Mouse (Mus musculus): Measurements from ENCODE around the gene Mfap1b. TPM values are rescaled to one million over a fixed set of nuclear protein-coding genes. Genes with fewer than 3 reads are reported as not detected.
"Not testable (repeated sequence)": the region's sequence is repeated elsewhere in the genome, so short reads cannot be mapped to it uniquely, and the experiment has no call there.

Mfap1b gene
- total RNA-seq (2014; rRNA removed): 22.6 and 30.4 TPM in 2 replicates
- polyA plus RNA-seq (2015; fragmentation: Nextera tagmentation; extraction: Ambion mirVana): 56.2 and 57.4 TPM in 2 replicates

- 0 out of 2 replicates have a peak within 1 kb of the TSS, but pooled peaks have one; percentile 47 for H3K27ac ChIP-seq (ENCODE audit: low read depth, low read length)
- DNase-seq (ENCODE audit: low spot score): peak; percentile 95
- H3K4me2 ChIP-seq (ENCODE audit: low read depth, low read length, poor library complexity, severe bottlenecking): peak within 1 kb of the TSS; percentile 57
- not testable (repeated sequence) for H3K27me3 ChIP-seq (ENCODE audit: insufficient read depth, low read length); H3K36me3 ChIP-seq (ENCODE audit: insufficient read depth, low read length); H3K4me1 ChIP-seq (ENCODE audit: insufficient read depth, low read length); H3K9me3 ChIP-seq (ENCODE audit: low read length)
- peak within 1 kb of the TSS; percentile 51 for H3K4me3 ChIP-seq (ENCODE audit: low read depth, low read length)
- ATAC-seq (ENCODE audit: low FRiP score): peak; percentile 92
- WGBS: 9% methylated on average over 35 of the region's 41 CpGs
- peak within 1 kb of the TSS; percentile 57; the same call in 1 of the 2 replicates for H3K9ac ChIP-seq (replicated peaks; ENCODE audit: low read length, poor library complexity, severe bottlenecking)
Measured at GRCm38 (mm10) chr2:121473301-121474179, at the start of gene Mfap1b. Gene Mfap1b (minus strand): TSS chr2:121474067.

- ATAC-seq (ENCODE audit: low FRiP score); H3K36me3 ChIP-seq (ENCODE audit: insufficient read depth, low read length): not testable (repeated sequence)
- 100% methylated on average over 3 of the region's 3 CpGs for WGBS
Measured at GRCm38 (mm10) chr2:121522830-121523229, 49.0 kb upstream of the Mfap1b start.

GRCm38 (mm10) chr2:121522006-121522405 is 48.1 kb upstream of the Mfap1b start:
- no peaks in the 10 kb centered on the region for H3K36me3 ChIP-seq (ENCODE audit: insufficient read depth, low read length)
- no peak for ATAC-seq (ENCODE audit: low FRiP score)
- no peaks in the 10 kb centered on the region for H3K27me3 ChIP-seq (ENCODE audit: insufficient read depth, low read length)
- H3K9ac ChIP-seq (replicated peaks; ENCODE audit: low read length, poor library complexity, severe bottlenecking): no peak overlapping the region
- H3K4me3 ChIP-seq (ENCODE audit: low read depth, low read length): no peak overlapping the region
- H3K9me3 ChIP-seq (ENCODE audit: low read length): no peaks in the 10 kb centered on the region
- 97% methylated on average over 2 of the region's 2 CpGs for WGBS
- H3K4me2 ChIP-seq (ENCODE audit: low read depth, low read length, poor library complexity, severe bottlenecking): no peak overlapping the region
- no peak overlapping the region for H3K27ac ChIP-seq (ENCODE audit: low read depth, low read length)
- no peak for TF ChIP-seq CTCF (IDR thresholded peaks at IDR 0.05)
- DNase-seq (ENCODE audit: low spot score): no peak
- no peaks in the 10 kb centered on the region for H3K4me1 ChIP-seq (ENCODE audit: insufficient read depth, low read length)

More at GRCm38 (mm10) chr2:121522830-121523229, 49.0 kb upstream of the Mfap1b start:
- DNase-seq (ENCODE audit: low spot score); H3K9me3 ChIP-seq (ENCODE audit: low read length); H3K27ac ChIP-seq (ENCODE audit: low read depth, low read length); H3K9ac ChIP-seq (replicated peaks; ENCODE audit: low read length, poor library complexity, severe bottlenecking); H3K4me2 ChIP-seq (ENCODE audit: low read depth, low read length, poor library complexity, severe bottlenecking); H3K27me3 ChIP-seq (ENCODE audit: insufficient read depth, low read length); H3K4me1 ChIP-seq (ENCODE audit: insufficient read depth, low read length); H3K4me3 ChIP-seq (ENCODE audit: low read depth, low read length): not testable (repeated sequence)

- H3K4me2 ChIP-seq (ENCODE audit: low read depth, low read length, poor library complexity, severe bottlenecking); DNase-seq (ENCODE audit: low spot score): not testable (repeated sequence)
Measured at GRCm38 (mm10) chr2:121518711-121519110, 44.8 kb upstream of the Mfap1b start.

GRCm38 (mm10) chr2:121518106-121518505 is 44.2 kb upstream of the Mfap1b start:
- Histone ChIP-seq H3K27ac (ENCODE audit: low read depth, low read length) (no peak overlapping the region), H3K4me3 (ENCODE audit: low read depth, low read length) (no peak overlapping the region), H3K4me2 (ENCODE audit: low read depth, low read length, poor library complexity, severe bottlenecking) (no peak overlapping the region), H3K36me3 (ENCODE audit: insufficient read depth, low read length) (no peaks in the 10 kb centered on the region), H3K9me3 (ENCODE audit: low read length) (no peaks in the 10 kb centered on the region), H3K9ac (replicated peaks; ENCODE audit: low read length, poor library complexity, severe bottlenecking) (no peak overlapping the region), H3K27me3 (ENCODE audit: insufficient read depth, low read length) (no peaks in the 10 kb centered on the region), H3K4me1 (ENCODE audit: insufficient read depth, low read length) (no peaks in the 10 kb centered on the region)
- DNase-seq (ENCODE audit: low spot score) (no peak), ATAC-seq (ENCODE audit: low FRiP score) (no peak)
- no peak for TF ChIP-seq CTCF (IDR thresholded peaks at IDR 0.05)
- 93% methylated on average over 5 of the region's 5 CpGs for WGBS

More at GRCm38 (mm10) chr2:121518711-121519110, 44.8 kb upstream of the Mfap1b start:
- H3K9me3 ChIP-seq (ENCODE audit: low read length); H3K27ac ChIP-seq (ENCODE audit: low read depth, low read length); H3K9ac ChIP-seq (replicated peaks; ENCODE audit: low read length, poor library complexity, severe bottlenecking); H3K4me3 ChIP-seq (ENCODE audit: low read depth, low read length); H3K36me3 ChIP-seq (ENCODE audit: insufficient read depth, low read length); ATAC-seq (ENCODE audit: low FRiP score); H3K4me1 ChIP-seq (ENCODE audit: insufficient read depth, low read length); H3K27me3 ChIP-seq (ENCODE audit: insufficient read depth, low read length): not testable (repeated sequence)
- 94% methylated on average over 4 of the region's 4 CpGs for WGBS

GRCm38 (mm10) chr2:121514211-121514610 is 40.3 kb upstream of the Mfap1b start:
- Histone ChIP-seq H3K4me1 (ENCODE audit: insufficient read depth, low read length) (no peaks in the 10 kb centered on the region), H3K27ac (ENCODE audit: low read depth, low read length) (no peak overlapping the region), H3K9ac (replicated peaks; ENCODE audit: low read length, poor library complexity, severe bottlenecking) (no peak overlapping the region), H3K27me3 (ENCODE audit: insufficient read depth, low read length) (no peaks in the 10 kb centered on the region), H3K9me3 (ENCODE audit: low read length) (no peaks in the 10 kb centered on the region), H3K36me3 (ENCODE audit: insufficient read depth, low read length) (no peaks in the 10 kb centered on the region), H3K4me3 (ENCODE audit: low read depth, low read length) (no peak overlapping the region), H3K4me2 (ENCODE audit: low read depth, low read length, poor library complexity, severe bottlenecking) (no peak overlapping the region)
- ATAC-seq (ENCODE audit: low FRiP score) (no peak), DNase-seq (ENCODE audit: low spot score) (no peak)
- no peak for TF ChIP-seq CTCF (IDR thresholded peaks at IDR 0.05)
- WGBS: 95% methylated on average over 4 of the region's 4 CpGs

GRCm38 (mm10) chr2:121512991-121513765 is 39.3 kb upstream of the Mfap1b start:
- 94% methylated on average over 4 of the region's 5 CpGs for WGBS
- not testable (repeated sequence) for DNase-seq (ENCODE audit: low spot score); H3K9me3 ChIP-seq (ENCODE audit: low read length); H3K36me3 ChIP-seq (ENCODE audit: insufficient read depth, low read length); H3K4me1 ChIP-seq (ENCODE audit: insufficient read depth, low read length); H3K27ac ChIP-seq (ENCODE audit: low read depth, low read length); H3K4me3 ChIP-seq (ENCODE audit: low read depth, low read length); H3K9ac ChIP-seq (replicated peaks; ENCODE audit: low read length, poor library complexity, severe bottlenecking); H3K4me2 ChIP-seq (ENCODE audit: low read depth, low read length, poor library complexity, severe bottlenecking); ATAC-seq (ENCODE audit: low FRiP score); H3K27me3 ChIP-seq (ENCODE audit: insufficient read depth, low read length)

Measured in midbrain, postnatal 0 days (tissue).